Mouse (Mus musculus) forebrain, postnatal 0 days (tissue): ENCODE results near the gene Rhbdf2. TPM values are rescaled to one million over a fixed set of nuclear protein-coding genes. Genes with fewer than 3 reads are reported as not detected.

ENCODE experiments used
- ATAC-seq: fragments of 200-750 bp; cut with Nextera tagmentation; 2 replicates; pipeline ENCODE4 v1.8.0; 2017; ENCODE audit warnings: mild to moderate bottlenecking, moderate library complexity
- DNase-seq: peaks from one replicate; pipeline ENCODE4 v3.0.0-alpha.2; 2015
- H3K27ac ChIP-seq: fragments of 300-500 bp; sonication (generic); 2 replicates; pipeline ENCODE4 v1.5.1; 2014; ENCODE audit warnings: low read depth, mild to moderate bottlenecking, antibody characterized with exemption, low read length, moderate library complexity, mixed read lengths
- H3K27me3 ChIP-seq: fragments of 300-500 bp; sonication (generic); 2 replicates; pipeline ENCODE4 v1.6.1; 2014; ENCODE audit warnings: mild to moderate bottlenecking, low read length, mixed read lengths; ENCODE audit not compliant: insufficient read depth
- H3K36me3 ChIP-seq: fragments of 300-500 bp; sonication (generic); 2 replicates; pipeline ENCODE4 v1.6.1; 2014; ENCODE audit warnings: mild to moderate bottlenecking, moderate library complexity; ENCODE audit not compliant: insufficient read depth
- H3K4me1 ChIP-seq: fragments of 300-500 bp; sonication (generic); 2 replicates; pipeline ENCODE4 v1.6.1; 2014; ENCODE audit warnings: antibody characterized with exemption; ENCODE audit not compliant: insufficient read depth
- H3K4me2 ChIP-seq: fragments of 300-500 bp; sonication (generic); 2 replicates; pipeline ENCODE4 v1.6.1; 2014; ENCODE audit warnings: low read depth, mild to moderate bottlenecking, moderate library complexity
- H3K4me3 ChIP-seq: fragments of 300-500 bp; sonication (generic); 2 replicates; pipeline ENCODE4 v1.5.1; 2014; ENCODE audit warnings: low read depth, low read length, mixed read lengths
- H3K9ac ChIP-seq: fragments of 300-500 bp; sonication (generic); 2 replicates; pipeline ENCODE4 v1.6.1; 2014; ENCODE audit warnings: mild to moderate bottlenecking
- H3K9me3 ChIP-seq: fragments of 300-500 bp; sonication (generic); 2 replicates; pipeline ENCODE4 v1.6.1; 2016; ENCODE audit warnings: low read length
- CTCF ChIP-seq: sonication (generic); IDR thresholded peaks from 2 replicates; pipeline ENCODE4 v1.5.1; 2016; ENCODE audit warnings: antibody characterized with exemption, control low read depth, low read depth
- WGBS: fragments of 180-500 bp; shearing (Covaris S2); extraction: QIAGEN DNeasy Blood & Tissue Kit; methylation state at CpG from one replicate; pipeline ENCODE4 v1.1.7; 2014; 5-methylcytosine and 5-hydroxymethylcytosine counted together
- polyA plus RNA-seq: library from polyadenylated mRNA; unstranded; fragments of >200 nt; fragmentation: Nextera tagmentation; extraction: Ambion mirVana; gene quantifications from 2 replicates; pipeline ENCODE4 v1.2.1, GENCODE M21; 2015
- total RNA-seq: library from RNA; depleted of rRNA; stranded (reverse); fragments of >200 nt; gene quantifications from 2 replicates; pipeline ENCODE4 v1.2.3, GENCODE M21; 2014; rRNA removed

Gene Rhbdf2
- total and polyA plus RNA-seq, 2 experiments from 2014 or later, result 0.97 to 1.9 TPM

DNA sequence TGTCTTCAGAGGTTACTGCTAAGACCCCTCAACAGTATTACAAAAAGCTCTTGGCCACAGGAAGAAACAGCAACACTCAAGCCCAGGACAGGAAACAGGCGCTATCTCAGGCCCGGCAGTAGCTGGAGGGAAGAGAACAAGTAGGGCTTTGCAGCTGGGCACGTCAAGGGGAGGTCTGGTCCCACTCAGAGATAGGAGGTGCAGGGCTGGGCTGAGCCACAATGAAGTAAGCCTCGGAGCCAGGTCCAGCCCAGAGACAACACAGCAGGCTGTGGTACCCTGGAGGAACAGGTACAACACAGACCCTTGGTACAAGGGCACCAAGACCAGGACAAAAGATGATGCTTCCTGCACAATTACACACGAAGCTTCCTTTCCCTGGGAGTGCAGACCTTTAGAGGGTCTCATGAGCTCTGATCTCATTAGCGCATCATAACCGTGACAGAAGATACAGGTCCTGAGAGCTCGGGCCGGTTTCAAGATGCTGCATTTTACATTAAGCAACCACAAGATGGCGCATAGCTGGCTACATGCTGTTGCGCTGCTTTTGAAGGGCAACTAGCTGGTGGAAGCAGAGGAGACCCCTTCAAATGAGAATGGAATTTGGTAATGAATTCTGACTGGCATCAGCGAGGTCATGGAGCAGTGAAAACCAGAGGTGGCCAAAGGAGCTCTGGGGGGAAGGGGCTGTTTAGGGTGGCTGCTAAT, 72.5 kb downstream of the Rhbdf2 start:
- no peaks in the 10 kb centered on the region for H3K36me3 ChIP-seq
- H3K9me3 ChIP-seq, result no peaks in the 10 kb centered on the region
- no peak overlapping the region for H3K9ac ChIP-seq
- ATAC-seq (peak; percentile 50; the same call in 1 of the 2 replicates), DNase-seq (peak; percentile 77)
- TF ChIP-seq CTCF, result peak; percentile 87
- H3K27ac ChIP-seq, result no peak overlapping the region
- 46% methylated on average over 12 of the region's 12 CpGs for whole genome bisulfite sequencing
- H3K4me2 ChIP-seq, result no peak overlapping the region
- H3K4me1 ChIP-seq, result peaks cover 11% of the 10 kb centered on the region
- H3K4me3 ChIP-seq, result no peak overlapping the region
- no peaks in the 10 kb centered on the region for H3K27me3 ChIP-seq

DNA sequence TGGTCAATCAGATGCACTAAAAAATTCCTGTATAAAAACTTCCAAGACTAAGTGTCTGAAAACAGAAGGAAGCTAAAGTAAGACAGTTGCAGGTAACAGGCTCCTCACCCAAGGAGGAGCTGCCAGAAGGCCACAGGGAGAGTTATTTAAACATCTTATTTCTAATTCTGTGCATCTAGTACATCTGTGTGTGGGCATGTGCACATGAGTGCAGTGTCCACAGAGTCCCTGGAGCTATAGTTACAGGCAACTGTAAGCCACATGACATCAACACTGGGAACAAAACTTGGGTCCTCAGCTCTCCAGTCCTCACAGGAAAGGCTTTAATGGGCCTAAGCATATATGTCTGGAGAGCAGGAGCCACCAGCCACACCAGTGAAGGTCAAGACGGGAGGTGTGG, 74.6 kb downstream of the Rhbdf2 start:
- H3K27me3 ChIP-seq, result no peaks in the 10 kb centered on the region
- H3K9ac ChIP-seq, result no peak overlapping the region
- TF ChIP-seq CTCF, result no peak
- H3K9me3 ChIP-seq, result no peaks in the 10 kb centered on the region
- no peak for DNase-seq
- H3K4me2 ChIP-seq, result no peak overlapping the region
- no peak for ATAC-seq
- H3K4me3 ChIP-seq, result no peak overlapping the region
- 97% methylated on average over 1 of the region's 1 CpGs for WGBS
- peaks cover 13% of the 10 kb centered on the region for H3K36me3 ChIP-seq
- H3K27ac ChIP-seq, result no peak overlapping the region
- H3K4me1 ChIP-seq, result peaks cover 11% of the 10 kb centered on the region

DNA sequence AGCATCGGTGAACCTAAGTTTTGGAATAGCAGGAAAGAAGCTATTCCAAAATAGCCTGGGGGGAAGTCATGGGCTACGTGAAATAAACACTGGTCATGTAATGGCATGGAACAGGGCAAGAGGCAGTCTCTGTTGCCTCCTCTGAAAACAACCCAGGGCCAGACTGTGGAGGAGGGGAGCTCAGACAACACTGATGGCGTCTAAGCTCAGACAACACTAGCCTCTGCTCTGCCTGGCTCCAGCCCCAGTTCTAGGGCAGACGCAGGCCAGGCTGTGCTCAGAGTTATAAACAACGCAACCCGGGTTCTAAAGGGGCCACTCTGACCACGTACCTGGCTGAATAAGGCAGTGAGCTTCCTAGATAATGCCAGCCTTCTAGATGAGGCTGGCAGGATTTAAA, 76.1 kb downstream of the Rhbdf2 start:
- Histone ChIP-seq H3K4me2 (no peak overlapping the region), H3K9ac (no peak overlapping the region), H3K4me1 (peaks cover 8% of the 10 kb centered on the region), H3K4me3 (no peak overlapping the region), H3K27ac (no peak overlapping the region; the same call in 1 of the 2 replicates), H3K9me3 (no peaks in the 10 kb centered on the region), H3K27me3 (no peaks in the 10 kb centered on the region), H3K36me3 (peaks cover 28% of the 10 kb centered on the region)
- TF ChIP-seq CTCF, result no peak
- no peak for DNase-seq
- no peak for ATAC-seq
- 75% methylated on average over 7 of the region's 7 CpGs for WGBS

DNA sequence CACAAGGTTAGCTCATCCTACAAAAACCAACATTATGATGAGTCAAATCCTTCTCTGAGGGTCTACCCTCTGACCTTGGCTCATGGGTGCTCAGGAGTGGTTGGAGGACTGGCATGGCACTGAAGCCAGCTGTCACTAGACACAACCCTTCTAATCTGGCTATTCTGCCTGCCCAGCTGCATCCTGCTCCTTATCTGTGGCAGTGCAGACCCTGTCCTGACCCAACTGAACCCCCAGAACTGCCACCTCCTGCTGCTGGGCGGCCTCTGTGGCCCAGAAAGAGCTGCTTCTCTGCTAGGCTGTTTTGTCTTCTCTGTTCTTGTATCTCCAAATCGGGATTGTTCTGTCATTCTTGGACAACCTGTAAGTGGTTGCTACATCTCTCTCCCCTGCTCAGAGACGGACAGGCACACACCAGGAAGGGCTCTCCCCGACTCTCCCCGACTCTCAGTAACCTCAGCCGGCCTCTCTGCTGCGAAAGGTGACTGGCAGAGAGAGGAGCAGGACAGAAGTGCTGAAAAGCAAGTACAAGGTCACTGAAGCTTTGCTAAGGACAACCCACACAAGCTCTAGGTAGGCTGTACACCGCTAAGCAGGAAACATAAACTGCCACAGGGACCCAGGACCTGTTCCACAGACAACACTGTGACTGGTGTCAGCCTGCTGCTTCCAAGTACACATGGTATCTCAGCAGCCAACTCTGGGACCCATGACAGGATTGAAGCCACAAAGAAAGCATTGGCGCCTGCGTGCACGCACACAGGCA, 77.4 kb downstream of the Rhbdf2 start:
- H3K27ac ChIP-seq, result no peak overlapping the region
- no peaks in the 10 kb centered on the region for H3K4me1 ChIP-seq
- no peak for TF ChIP-seq CTCF
- H3K9me3 ChIP-seq, result no peaks in the 10 kb centered on the region
- peaks cover 41% of the 10 kb centered on the region for H3K36me3 ChIP-seq
- H3K4me3 ChIP-seq, result no peak overlapping the region
- H3K9ac ChIP-seq, result no peak overlapping the region
- ATAC-seq (no peak), DNase-seq (no peak)
- no peaks in the 10 kb centered on the region for H3K27me3 ChIP-seq
- no peak overlapping the region for H3K4me2 ChIP-seq
- 90% methylated on average over 11 of the region's 11 CpGs for WGBS

DNA sequence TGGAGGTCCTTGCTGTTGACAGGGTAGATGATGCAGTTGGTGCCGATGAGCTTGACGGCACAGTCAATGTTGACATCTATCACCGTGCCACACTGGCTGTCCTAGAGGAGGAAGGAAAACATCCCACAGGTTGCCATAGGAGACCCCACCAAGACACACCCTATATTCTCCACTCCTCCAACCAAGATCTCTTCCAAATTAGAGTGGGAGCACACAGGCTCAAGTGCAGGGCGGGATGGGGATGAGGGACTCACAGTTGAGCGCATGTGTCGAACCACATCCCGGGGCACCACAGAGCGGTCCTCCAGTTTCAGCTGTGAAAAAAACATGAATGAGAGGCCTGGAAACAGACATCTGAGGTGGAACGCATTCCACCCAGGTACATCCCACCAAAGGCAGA, 78.0 kb downstream of the Rhbdf2 start:
- H3K9me3 ChIP-seq, result no peaks in the 10 kb centered on the region
- DNase-seq, result no peak
- no peak for ATAC-seq
- TF ChIP-seq CTCF, result no peak
- peaks cover 48% of the 10 kb centered on the region for H3K36me3 ChIP-seq
- H3K27me3 ChIP-seq, result no peaks in the 10 kb centered on the region
- H3K9ac ChIP-seq, result no peak overlapping the region
- H3K4me1 ChIP-seq, result no peaks in the 10 kb centered on the region
- H3K4me3 ChIP-seq, result no peak overlapping the region
- no peak overlapping the region for H3K27ac ChIP-seq
- 93% methylated on average over 9 of the region's 9 CpGs for WGBS
- no peak overlapping the region for H3K4me2 ChIP-seq

Other genes starting within 250 kb of the Rhbdf2 start
- gene Rnf157, start 214.0 kb downstream of the Rhbdf2 start, total RNA-seq, result 92.7 and 105 TPM in 2 replicates
- gene Rnf157, start 214.0 kb downstream of the Rhbdf2 start, polyA plus RNA-seq, result 47.3 and 56.7 TPM in 2 replicates
- 88.0 and 127 TPM in 2 replicates for gene Ubald2, start 192.9 kb downstream of the Rhbdf2 start, total RNA-seq
- 50.6 and 68.5 TPM in 2 replicates for gene Ubald2, start 192.9 kb downstream of the Rhbdf2 start, polyA plus RNA-seq
- gene Qrich2, start 160.8 kb downstream of the Rhbdf2 start, total RNA-seq, result not detected in 2 replicates
- not detected in 2 replicates for gene Qrich2, start 160.8 kb downstream of the Rhbdf2 start, polyA plus RNA-seq
- gene Prpsap1, start 132.8 kb downstream of the Rhbdf2 start, total RNA-seq, result 92.2 and 96.0 TPM in 2 replicates
- 143 and 158 TPM in 2 replicates for gene Prpsap1, start 132.8 kb downstream of the Rhbdf2 start, polyA plus RNA-seq
- 12.7 and 13.8 TPM in 2 replicates for gene Sphk1, start 96.1 kb downstream of the Rhbdf2 start, total RNA-seq
- gene Sphk1, start 96.1 kb downstream of the Rhbdf2 start, polyA plus RNA-seq, result 8.7 and 10.2 TPM in 2 replicates
- 81.3 and 94.1 TPM in 2 replicates for gene Ube2o, start 45.6 kb downstream of the Rhbdf2 start, total RNA-seq
- gene Ube2o, start 45.6 kb downstream of the Rhbdf2 start, polyA plus RNA-seq, result 26.6 and 32.1 TPM in 2 replicates
- 0.31 and 0.62 TPM in 2 replicates for gene Aanat, start 40.6 kb downstream of the Rhbdf2 start, total RNA-seq
- gene Aanat, start 40.6 kb downstream of the Rhbdf2 start, polyA plus RNA-seq, result 0.88 and 0.89 TPM in 2 replicates
- 1.5 and 3.3 TPM in 2 replicates for gene Prcd, start 26.5 kb upstream of the Rhbdf2 start, total RNA-seq
- 3.4 and 4.8 TPM in 2 replicates for gene Prcd, start 26.5 kb upstream of the Rhbdf2 start, polyA plus RNA-seq
- 20.7 and 22.7 TPM in 2 replicates for gene Cygb, start 27.3 kb upstream of the Rhbdf2 start, total RNA-seq
- gene Cygb, start 27.3 kb upstream of the Rhbdf2 start, polyA plus RNA-seq, result 24.9 and 27.6 TPM in 2 replicates
- not detected in 2 replicates for gene St6galnac1, start 148.5 kb upstream of the Rhbdf2 start, total RNA-seq
- not detected in 2 replicates for gene St6galnac1, start 148.5 kb upstream of the Rhbdf2 start, polyA plus RNA-seq
- gene Mxra7, start 201.0 kb upstream of the Rhbdf2 start, total RNA-seq, result 9.8 TPM in 2 replicates
- gene Mxra7, start 201.0 kb upstream of the Rhbdf2 start, polyA plus RNA-seq, result 11.7 and 16.0 TPM in 2 replicates
- 40.3 and 55.4 TPM in 2 replicates for gene Mettl23, start 216.3 kb upstream of the Rhbdf2 start, total RNA-seq
- 54.2 and 69.3 TPM in 2 replicates for gene Mettl23, start 216.3 kb upstream of the Rhbdf2 start, polyA plus RNA-seq
- gene Jmjd6, start 216.4 kb upstream of the Rhbdf2 start, total RNA-seq, result 41.4 and 55.9 TPM in 2 replicates
- 48.1 and 50.1 TPM in 2 replicates for gene Jmjd6, start 216.4 kb upstream of the Rhbdf2 start, polyA plus RNA-seq
- 29.9 and 38.2 TPM in 2 replicates for gene Mfsd11, start 225.4 kb upstream of the Rhbdf2 start, total RNA-seq
- 46.8 and 52.4 TPM in 2 replicates for gene Mfsd11, start 225.4 kb upstream of the Rhbdf2 start, polyA plus RNA-seq
- 249 and 262 TPM in 2 replicates for gene Srsf2, start 226.1 kb upstream of the Rhbdf2 start, total RNA-seq
- gene Srsf2, start 226.1 kb upstream of the Rhbdf2 start, polyA plus RNA-seq, result 477 and 486 TPM in 2 replicates